Mouse (Mus musculus) neutrophil, adult 65 days (primary cell): ENCODE measurements around the gene Nrl. TPM values are rescaled to one million over a fixed set of nuclear protein-coding genes. Genes with fewer than 3 reads are reported as not detected.

Experiments used
- total RNA-seq: library from RNA; stranded (reverse); gene quantifications from 2 replicates; pipeline ENCODE4 v1.2.4, GENCODE M21; 2023

Gene Nrl
- not detected in 2 replicates for total RNA-seq

GRCm38 (mm10) chr14:55524785-55525184, at the start of gene Nrl:
TSS of gene Nrl (minus strand) at chr14:55524981.

GRCm38 (mm10) chr14:55560202-55561073, 35.7 kb upstream of the Nrl start, which contains the start of gene A730061H03Rik:
TSS of gene A730061H03Rik (minus strand) at chr14:55560406.

GRCm38 (mm10) chr14:55559799-55560201, 35.0 kb upstream of the Nrl start, which contains the start of gene Dcaf11:
TSS of gene Dcaf11 (plus strand) at chr14:55560006.

GRCm38 (mm10) chr14:55540067-55540786, 15.4 kb upstream of the Nrl start, which contains the start of gene Pck2:
TSS of gene Pck2 (plus strand) at chr14:55540266.

GRCm38 (mm10) chr14:55510125-55510731, 14.6 kb downstream of the Nrl start, which contains the start of gene Cpne6:
TSS of gene Cpne6 (plus strand) at chr14:55510445.

DNA sequence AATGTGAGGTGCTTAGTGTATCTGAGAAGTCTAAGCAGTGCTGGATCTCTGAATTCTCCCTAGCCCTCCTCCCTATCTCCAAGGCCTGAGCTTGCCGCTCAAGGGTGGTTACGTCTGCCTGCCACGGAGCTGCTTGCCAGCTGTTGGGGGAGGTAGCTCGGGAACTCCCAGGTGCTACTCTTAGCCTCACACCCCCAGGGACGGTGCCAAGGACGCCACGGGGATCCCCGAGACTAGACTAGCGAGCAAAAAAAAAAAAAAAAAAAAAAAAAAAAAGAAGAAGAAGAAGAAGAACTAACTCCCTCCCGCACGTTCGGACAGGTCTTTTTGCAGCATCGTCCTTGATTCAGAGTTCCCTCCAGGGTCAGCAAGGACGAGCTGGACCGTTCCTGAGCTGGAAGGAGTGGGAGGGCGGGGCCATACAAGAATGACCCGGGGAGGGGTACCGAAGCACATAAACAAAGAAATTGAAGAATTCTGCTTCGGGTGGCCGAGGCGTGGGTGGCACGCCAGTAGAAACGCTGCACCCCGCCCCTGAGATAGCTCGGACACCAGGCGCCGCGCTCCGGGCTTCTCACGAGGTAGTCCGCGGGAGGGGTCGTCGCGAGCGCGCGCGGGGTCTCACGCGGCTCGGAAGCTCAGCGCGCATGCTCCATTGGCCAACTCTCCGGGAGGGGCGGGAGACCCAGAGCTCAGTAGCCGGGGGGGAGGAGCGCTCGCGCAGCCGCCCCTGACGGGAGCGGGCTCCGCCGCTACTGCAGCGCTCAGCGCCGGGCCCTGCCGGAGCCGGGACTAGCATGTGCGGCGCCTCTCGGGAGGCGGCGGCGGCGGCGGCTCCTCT, 34.2 kb downstream of the Nrl start, which contains the start of gene Carmil3:
Gene Carmil3 (plus strand): TSS at position 291 of the 841 bp plus-strand sequence.

GRCm38 (mm10) chr14:55478651-55479599, 45.9 kb downstream of the Nrl start, which contains the start of gene Dhrs4:
TSS of gene Dhrs4 (plus strand) at chr14:55478758.

Other genes with a start within 250 kb of the Nrl start
- 12.9 and 13.7 TPM in 2 replicates for gene Dhrs4, start 46.2 kb downstream of the Nrl start, total RNA-seq
- not detected in 2 replicates for gene Carmil3, start 34.3 kb downstream of the Nrl start, total RNA-seq
- not detected in 2 replicates for gene Cpne6, start 14.5 kb downstream of the Nrl start, total RNA-seq
- 14.4 and 20.4 TPM in 2 replicates for gene Pck2, start 15.3 kb upstream of the Nrl start, total RNA-seq
- 44.0 and 53.0 TPM in 2 replicates for gene Dcaf11, start 35.0 kb upstream of the Nrl start, total RNA-seq
- gene A730061H03Rik, start 35.4 kb upstream of the Nrl start, total RNA-seq: 1.2 and 2.0 TPM in 2 replicates
- gene Fitm1, start 50.6 kb upstream of the Nrl start, total RNA-seq: not detected in 2 replicates
- gene Psme1, start 53.1 kb upstream of the Nrl start, total RNA-seq: 122 and 139 TPM in 2 replicates
- 1.5 and 1.8 TPM in 2 replicates for gene Emc9, start 60.3 kb upstream of the Nrl start, total RNA-seq
- 174 and 199 TPM in 2 replicates for gene Psme2, start 66.1 kb upstream of the Nrl start, total RNA-seq
- gene Rnf31, start 66.7 kb upstream of the Nrl start, total RNA-seq: 49.9 and 68.0 TPM in 2 replicates
- gene Irf9, start 78.6 kb upstream of the Nrl start, total RNA-seq: 49.8 and 55.5 TPM in 2 replicates
- 0.22 TPM in 1 of 2 replicates, not detected in the other for gene Rec8, start 93.1 kb upstream of the Nrl start, total RNA-seq
- 10.0 and 12.5 TPM in 2 replicates for gene Ipo4, start 111.0 kb upstream of the Nrl start, total RNA-seq
- gene Gm49378, start 112.9 kb upstream of the Nrl start, total RNA-seq: 1.5 and 2.2 TPM in 2 replicates
- 29.1 and 33.0 TPM in 2 replicates for gene Tm9sf1, start 118.8 kb upstream of the Nrl start, total RNA-seq
- gene Tssk4, start 125.2 kb upstream of the Nrl start, total RNA-seq: 1.3 and 1.7 TPM in 2 replicates
- gene Mdp1, start 135.5 kb upstream of the Nrl start, total RNA-seq: 9.4 and 11.2 TPM in 2 replicates
- 12.0 and 12.3 TPM in 2 replicates for gene Gmpr2, start 147.0 kb upstream of the Nrl start, total RNA-seq
- 129 and 152 TPM in 2 replicates for gene Nedd8, start 147.1 kb upstream of the Nrl start, total RNA-seq
- 47.7 and 63.8 TPM in 2 replicates for gene Tinf2, start 156.8 kb upstream of the Nrl start, total RNA-seq
- 2.1 and 2.6 TPM in 2 replicates for gene Tgm1, start 188.9 kb upstream of the Nrl start, total RNA-seq
- gene Rabggta, start 197.3 kb upstream of the Nrl start, total RNA-seq: 23.7 and 38.4 TPM in 2 replicates
- 47.8 and 56.7 TPM in 2 replicates for gene Dhrs1, start 220.7 kb upstream of the Nrl start, total RNA-seq
- gene Nop9, start 220.7 kb upstream of the Nrl start, total RNA-seq: 12.1 and 17.3 TPM in 2 replicates
- 0.77 TPM in 1 of 2 replicates, not detected in the other for gene Cideb, start 233.5 kb upstream of the Nrl start, total RNA-seq
- gene Ltb4r2, start 236.4 kb upstream of the Nrl start, total RNA-seq: 0.43 and 1.0 TPM in 2 replicates
- gene Ltb4r1, start 241.0 kb upstream of the Nrl start, total RNA-seq: 203 and 207 TPM in 2 replicates